Mouse (Mus musculus): ENCODE results near the gene Mlec. TPM values are rescaled to one million over a fixed set of nuclear protein-coding genes. Genes with fewer than 3 reads are reported as not detected.
A peak's percentile ranks its signal among the peaks of the same experiment; 100 is the strongest.

Mlec gene
- polyA plus RNA-seq, 1 experiment, result 182 TPM

DNA sequence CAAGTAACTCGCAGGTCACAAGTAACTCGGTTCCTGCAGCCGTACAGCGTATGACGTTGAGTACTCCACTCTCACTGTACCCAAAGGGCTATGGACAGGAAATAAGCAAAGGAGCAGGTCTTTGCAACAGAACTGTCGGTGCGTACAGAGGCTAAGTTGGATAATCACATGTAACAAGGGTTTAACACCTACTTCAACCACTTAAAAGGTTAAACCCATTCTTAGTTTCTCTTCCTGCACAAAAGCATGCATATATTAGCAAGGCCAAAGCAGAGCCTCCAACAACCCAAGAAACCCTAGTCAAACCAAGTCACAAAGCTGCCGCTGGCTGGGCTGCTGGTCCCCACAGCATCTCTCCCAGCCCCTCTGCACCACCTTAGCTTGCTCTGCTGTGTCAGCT is 25.5 kb downstream of the Mlec start:
- no peak for TF ChIP-seq CTCF (IDR thresholded peaks at IDR 0.05; ENCODE audit: borderline replicate concordance, insufficient read depth, low read length)
- TF ChIP-seq POLR2A (IDR thresholded peaks at IDR 0.05; ENCODE audit: low read depth, low read length), result no peak
- Histone ChIP-seq H3K4me1 (ENCODE audit: control insufficient read depth, insufficient read depth, low read length) (no peaks in the 10 kb centered on the region), H3K27ac (ENCODE audit: insufficient read depth, low read length) (no peak overlapping the region), H3K4me3 (ENCODE audit: insufficient read depth, low read length) (no peak overlapping the region)

DNA sequence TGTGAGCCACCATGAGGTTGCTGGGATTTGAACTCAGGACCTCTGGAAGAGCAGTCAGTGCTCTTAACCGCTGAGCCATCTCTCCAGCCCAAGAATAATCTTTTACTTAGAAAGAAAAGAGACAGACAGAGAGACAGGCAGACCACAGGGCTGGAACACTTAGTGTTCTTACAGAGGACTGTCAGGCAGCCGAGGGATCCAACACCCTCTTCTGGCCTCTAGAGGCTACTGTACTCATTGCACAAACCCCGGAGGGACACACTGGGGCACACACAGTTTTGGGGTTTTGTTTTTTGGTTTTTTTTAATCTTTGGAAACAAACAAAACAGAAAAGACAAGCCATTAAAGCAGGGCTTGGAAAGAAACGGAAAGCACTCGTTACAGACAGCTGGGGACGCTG is 28.7 kb downstream of the Mlec start:
- Histone ChIP-seq H3K4me3 (ENCODE audit: insufficient read depth, low read length) (no peak overlapping the region), H3K4me1 (ENCODE audit: control insufficient read depth, insufficient read depth, low read length) (peaks cover 4% of the 10 kb centered on the region; the same call in 1 of the 2 replicates), H3K27ac (ENCODE audit: insufficient read depth, low read length) (no peak overlapping the region)
- TF ChIP-seq CTCF (IDR thresholded peaks at IDR 0.05; ENCODE audit: borderline replicate concordance, insufficient read depth, low read length) (no peak), POLR2A (IDR thresholded peaks at IDR 0.05; ENCODE audit: low read depth, low read length) (no peak)

DNA sequence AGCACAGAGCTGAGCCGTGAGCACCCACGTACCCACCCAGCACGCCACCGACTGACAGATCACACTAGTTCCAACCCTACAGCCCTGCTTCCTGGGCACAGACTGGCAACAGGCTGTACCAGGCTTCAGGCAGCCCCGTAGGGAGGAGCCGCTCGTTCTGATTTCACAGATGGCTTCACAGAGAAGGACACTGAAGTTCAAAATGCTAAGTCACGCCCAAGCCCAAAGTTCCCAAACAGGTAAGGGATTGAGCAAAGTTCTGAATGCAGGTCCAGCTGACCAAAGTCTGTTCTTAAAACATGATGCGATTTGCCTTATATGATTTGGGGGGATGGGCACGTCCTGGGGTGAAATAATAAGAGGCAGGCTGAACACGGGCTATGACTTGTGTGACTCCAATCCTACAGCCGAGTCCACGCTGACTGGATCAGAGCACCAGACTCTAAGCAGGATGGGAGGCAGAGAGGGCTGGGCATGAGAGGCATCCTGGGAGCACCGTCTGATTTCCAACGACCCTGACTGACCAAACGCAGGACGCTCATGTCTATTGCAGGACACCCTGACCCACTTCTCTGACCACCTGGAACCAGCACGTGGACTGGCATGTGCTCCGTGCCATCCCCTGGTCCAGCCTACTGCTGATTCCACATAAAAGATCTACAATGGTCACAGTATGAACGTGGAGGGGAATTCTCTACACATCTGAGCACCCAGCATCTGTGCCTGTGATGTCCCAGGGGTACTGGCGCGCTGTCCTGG is 30.4 kb downstream of the Mlec start:
- Histone ChIP-seq H3K27ac (ENCODE audit: insufficient read depth, low read length) (no peak overlapping the region), H3K4me1 (ENCODE audit: control insufficient read depth, insufficient read depth, low read length) (peaks cover 4% of the 10 kb centered on the region; the same call in 1 of the 2 replicates), H3K4me3 (ENCODE audit: insufficient read depth, low read length) (no peak overlapping the region)
- TF ChIP-seq POLR2A (IDR thresholded peaks at IDR 0.05; ENCODE audit: low read depth, low read length) (no peak), CTCF (IDR thresholded peaks at IDR 0.05; ENCODE audit: borderline replicate concordance, insufficient read depth, low read length) (no peak)

DNA sequence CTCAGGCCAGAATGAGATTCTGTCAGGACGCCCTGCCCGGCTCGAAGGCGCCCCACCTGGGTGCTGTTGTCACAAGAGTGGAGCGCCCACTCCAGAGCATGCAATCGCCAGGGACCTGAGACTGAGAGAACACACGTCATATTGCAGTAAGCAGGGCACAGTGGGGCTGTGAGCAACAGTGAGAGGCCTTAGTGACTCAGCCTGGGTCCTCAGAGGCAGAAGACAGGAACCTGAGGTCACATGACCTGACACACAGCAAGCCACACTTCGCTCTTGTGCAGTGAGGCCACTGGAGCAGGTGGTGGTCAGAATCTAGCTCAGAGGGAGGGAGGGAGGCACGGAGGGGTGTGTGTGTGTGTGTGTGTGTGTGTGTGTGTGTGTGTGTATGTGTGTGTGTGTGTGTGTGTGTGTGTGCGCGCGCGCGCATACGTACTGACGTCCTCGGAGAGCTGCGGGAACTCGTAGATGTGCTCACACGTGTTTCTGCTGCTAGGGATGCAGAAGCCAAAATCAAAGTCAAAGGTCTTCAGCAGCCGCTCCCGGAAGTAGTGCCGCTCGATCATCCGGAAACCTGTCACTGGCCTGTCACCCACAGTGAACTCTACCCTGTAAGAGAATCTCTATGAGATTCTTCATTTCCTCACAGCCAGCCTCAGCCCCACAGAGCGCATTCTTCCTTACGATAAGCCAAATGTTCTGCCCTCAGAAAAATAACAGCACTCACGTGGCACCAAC is 31.2 kb downstream of the Mlec start:
- H3K27ac ChIP-seq (ENCODE audit: insufficient read depth, low read length), result no peak overlapping the region
- TF ChIP-seq CTCF (IDR thresholded peaks at IDR 0.05; ENCODE audit: borderline replicate concordance, insufficient read depth, low read length) (no peak), POLR2A (IDR thresholded peaks at IDR 0.05; ENCODE audit: low read depth, low read length) (no peak)
- H3K4me3 ChIP-seq (ENCODE audit: insufficient read depth, low read length), result no peak overlapping the region
- H3K4me1 ChIP-seq (ENCODE audit: control insufficient read depth, insufficient read depth, low read length), result peaks cover 4% of the 10 kb centered on the region; the same call in 1 of the 2 replicates

GRCm38 (mm10) chr5:115125211-115125871 is 32.6 kb downstream of the Mlec start:
- peaks cover 4% of the 10 kb centered on the region; the same call in 1 of the 2 replicates for H3K4me1 ChIP-seq (ENCODE audit: control insufficient read depth, insufficient read depth, low read length)
- TF ChIP-seq POLR2A (IDR thresholded peaks at IDR 0.05; ENCODE audit: low read depth, low read length), result no peak
- peak; percentile 98 for TF ChIP-seq CTCF (IDR thresholded peaks at IDR 0.05; ENCODE audit: borderline replicate concordance, insufficient read depth, low read length)
- H3K27ac ChIP-seq (ENCODE audit: insufficient read depth, low read length), result no peak overlapping the region
- H3K4me3 ChIP-seq (ENCODE audit: insufficient read depth, low read length), result no peak overlapping the region

DNA sequence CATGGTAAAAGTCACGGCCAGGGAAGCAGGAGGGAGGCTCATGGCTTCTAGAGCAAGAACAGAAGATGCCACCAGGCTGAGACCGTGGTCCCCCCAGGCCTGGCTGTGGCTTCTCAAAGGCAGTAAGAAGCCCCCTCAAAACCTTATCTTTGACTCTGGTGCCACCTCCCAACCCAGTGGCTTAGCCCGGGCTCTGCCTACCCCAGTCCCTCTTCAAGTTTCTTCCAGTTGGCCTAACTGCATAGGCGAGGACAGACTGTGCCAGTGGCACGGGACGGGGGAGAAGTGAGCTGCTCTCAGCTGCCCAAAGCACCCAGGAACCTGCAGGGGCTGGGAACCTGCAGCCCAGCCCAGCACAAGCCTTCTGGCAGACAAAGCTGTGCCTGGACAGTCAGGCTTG is 33.3 kb downstream of the Mlec start:
- no peak for TF ChIP-seq CTCF (IDR thresholded peaks at IDR 0.05; ENCODE audit: borderline replicate concordance, insufficient read depth, low read length)
- TF ChIP-seq POLR2A (IDR thresholded peaks at IDR 0.05; ENCODE audit: low read depth, low read length), result no peak
- no peak overlapping the region for H3K4me3 ChIP-seq (ENCODE audit: insufficient read depth, low read length)
- peaks cover 4% of the 10 kb centered on the region; the same call in 1 of the 2 replicates for H3K4me1 ChIP-seq (ENCODE audit: control insufficient read depth, insufficient read depth, low read length)
- H3K27ac ChIP-seq (ENCODE audit: insufficient read depth, low read length), result no peak overlapping the region

DNA sequence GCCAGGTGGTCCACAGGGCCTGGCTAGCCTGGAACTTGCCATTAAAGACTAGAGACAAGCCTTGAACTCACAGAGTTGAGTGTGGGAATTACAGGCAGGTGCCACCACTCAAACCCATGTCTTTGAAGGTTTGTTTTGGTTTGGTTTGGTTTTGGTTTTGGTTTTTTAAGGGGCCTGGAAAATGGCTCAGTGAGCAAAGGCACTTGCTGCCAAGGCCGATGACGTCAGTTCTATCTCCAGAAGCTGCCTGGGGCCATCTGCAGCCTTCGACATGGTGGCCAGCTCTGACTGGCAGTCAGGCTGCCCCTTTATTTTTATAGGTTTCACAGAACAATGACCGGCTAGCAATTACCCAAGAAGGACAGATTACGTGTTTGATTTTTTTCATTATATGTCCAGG is 37.0 kb downstream of the Mlec start:
- TF ChIP-seq CTCF (IDR thresholded peaks at IDR 0.05; ENCODE audit: borderline replicate concordance, insufficient read depth, low read length) (no peak), POLR2A (IDR thresholded peaks at IDR 0.05; ENCODE audit: low read depth, low read length) (no peak)
- Histone ChIP-seq H3K27ac (ENCODE audit: insufficient read depth, low read length) (no peak overlapping the region), H3K4me3 (ENCODE audit: insufficient read depth, low read length) (no peak overlapping the region), H3K4me1 (ENCODE audit: control insufficient read depth, insufficient read depth, low read length) (peaks cover 4% of the 10 kb centered on the region; the same call in 1 of the 2 replicates)

- peak within 1 kb of the TSS; percentile 22; the same call in 1 of the 2 replicates for H3K27ac ChIP-seq (ENCODE audit: insufficient read depth, low read length)
- TF ChIP-seq CTCF (IDR thresholded peaks at IDR 0.05; ENCODE audit: borderline replicate concordance, insufficient read depth, low read length), result no peak
- TF ChIP-seq POLR2A (IDR thresholded peaks at IDR 0.05; ENCODE audit: low read depth, low read length), result peak; percentile 87
- no peaks in the 10 kb centered on the region; the same call in 1 of the 2 replicates for H3K4me1 ChIP-seq (ENCODE audit: control insufficient read depth, insufficient read depth, low read length)
- peak within 1 kb of the TSS; percentile 96 for H3K4me3 ChIP-seq (ENCODE audit: insufficient read depth, low read length)
Measured at GRCm38 (mm10) chr5:115118961-115119570, 38.9 kb downstream of the Mlec start, which contains the start of gene Acads. Gene Acads (minus strand): TSS chr5:115119346.

DNA sequence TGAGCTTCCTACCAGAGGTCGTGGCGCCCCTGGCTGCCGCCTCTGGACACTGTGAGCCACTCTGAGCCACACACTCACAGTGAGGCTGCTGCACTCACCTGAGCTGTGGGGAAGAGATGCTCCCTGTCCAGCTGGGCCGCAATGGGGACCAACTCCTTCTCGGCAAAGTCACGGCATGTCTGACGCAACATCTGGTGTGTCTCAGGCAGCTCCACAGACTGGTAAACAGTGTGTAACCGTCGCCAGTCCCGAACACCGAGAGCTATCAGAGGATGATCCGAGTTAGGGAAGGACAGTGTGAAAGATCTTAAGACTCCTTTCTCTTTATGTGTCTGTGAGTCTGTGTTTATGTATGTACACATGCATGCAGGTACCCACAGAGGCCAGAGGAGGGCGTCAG is 40.5 kb downstream of the Mlec start:
- Histone ChIP-seq H3K27ac (ENCODE audit: insufficient read depth, low read length) (no peak overlapping the region), H3K4me1 (ENCODE audit: control insufficient read depth, insufficient read depth, low read length) (no peaks in the 10 kb centered on the region; the same call in 1 of the 2 replicates), H3K4me3 (ENCODE audit: insufficient read depth, low read length) (no peak overlapping the region)
- TF ChIP-seq POLR2A (IDR thresholded peaks at IDR 0.05; ENCODE audit: low read depth, low read length) (no peak), CTCF (IDR thresholded peaks at IDR 0.05; ENCODE audit: borderline replicate concordance, insufficient read depth, low read length) (no peak)

Measured in embryonic fibroblast, embryonic 13.5 days (primary cell).